Mouse (Mus musculus) embryonic fibroblast, embryonic 13.5 days (primary cell): ENCODE results near the gene Itgal.

ENCODE experiments used
- CTCF ChIP-seq: IDR thresholded peaks from 2 replicates; pipeline ENCODE4 v1.5.1; 2011; ENCODE audit warnings: mild to moderate bottlenecking, control low read depth, low read length, moderate library complexity, borderline replicate concordance; ENCODE audit not compliant: insufficient read depth
- POLR2A ChIP-seq: IDR thresholded peaks from 2 replicates; pipeline ENCODE4 v1.6.1; 2011; ENCODE audit warnings: low read depth, mild to moderate bottlenecking, control low read depth, low read length, moderate library complexity

DNA sequence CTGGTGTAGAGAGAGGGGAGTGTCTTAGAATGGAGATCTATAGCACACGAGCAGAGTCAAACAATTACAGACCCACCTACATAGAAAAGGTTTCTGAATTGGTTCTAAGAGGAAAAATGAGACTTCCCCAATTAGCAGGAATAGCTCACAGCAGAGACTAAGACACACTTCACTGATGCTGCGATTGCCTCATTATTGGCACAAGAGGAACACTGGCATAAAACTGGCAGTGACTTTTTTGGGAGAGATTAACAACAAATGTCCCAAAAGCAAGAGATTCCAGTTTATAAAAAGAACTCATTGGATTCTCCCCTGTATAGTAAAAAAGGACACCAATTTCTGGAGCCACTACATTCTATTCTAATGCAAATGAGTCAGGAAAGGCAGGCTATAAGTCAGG is 61.8 kb downstream of the Itgal start:
- TF ChIP-seq CTCF (no peak), POLR2A (no peak)
